Mouse (Mus musculus): Measurements from ENCODE around the gene Bicc1. TPM values are rescaled to one million over a fixed set of nuclear protein-coding genes. Genes with fewer than 3 reads are reported as not detected.

Gene Bicc1
- total and polyA plus RNA-seq, 3 experiments = not detected

DNA sequence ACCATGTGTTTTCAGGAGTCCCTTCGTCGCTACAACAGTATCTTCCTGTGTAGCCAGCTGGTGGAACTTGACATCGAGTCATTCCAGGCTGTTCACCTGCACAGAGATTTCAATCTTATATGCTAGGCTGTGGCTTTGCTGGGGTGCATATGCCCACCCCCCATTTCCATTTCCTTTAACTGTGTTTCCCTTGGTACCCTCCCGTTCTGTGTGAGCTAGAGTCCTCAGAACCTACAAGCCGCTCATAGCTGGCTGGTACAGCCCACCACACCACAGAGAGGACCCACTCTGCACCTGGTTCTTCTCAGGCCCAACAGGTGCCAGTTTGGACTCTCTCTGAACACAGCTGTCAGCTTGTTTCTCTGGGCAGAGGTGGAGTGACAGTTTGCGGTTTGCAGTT, 244.4 kb downstream of the Bicc1 start:
- no peak overlapping the region for H3K27ac ChIP-seq (ENCODE audit: control insufficient read depth, low read depth, low read length)
- no peaks in the 10 kb centered on the region for H3K36me3 ChIP-seq (ENCODE audit: control insufficient read depth in 1 of 2, insufficient read depth in 2 of 2, low read length in 2 of 2)
- no peaks in the 10 kb centered on the region for H3K79me2 ChIP-seq (ENCODE audit: control insufficient read depth, insufficient read depth, low read length, poor library complexity)
- no peak for TF ChIP-seq POLR2AphosphoS5 (IDR thresholded peaks at IDR 0.05; ENCODE audit: borderline replicate concordance, low read depth, low read length)
- no peak for TF ChIP-seq KAT2A (conservative IDR thresholded peaks at IDR 0.05; ENCODE audit: low read depth, low read length)
- TF ChIP-seq USF1 (IDR thresholded peaks at IDR 0.05; ENCODE audit: low read depth, low read length) = no peak
- TF ChIP-seq MYB (IDR thresholded peaks at IDR 0.05; ENCODE audit: low read depth, low read length) = no peak
- no peak for TF ChIP-seq MAFK (IDR thresholded peaks at IDR 0.05; ENCODE audit: borderline replicate concordance, low read depth, low read length)
- no peak for TF ChIP-seq BHLHE40 (IDR thresholded peaks at IDR 0.05; ENCODE audit: borderline replicate concordance, low read depth, low read length)
- TF ChIP-seq EP300 (IDR thresholded peaks at IDR 0.05; ENCODE audit: low read depth in 1 of 2, low read length in 2 of 2) = no peak
- TF ChIP-seq CTCF (IDR thresholded peaks at IDR 0.05 in 2 of 3, conservative IDR thresholded peaks at IDR 0.05 in 1 of 3; ENCODE audit: control insufficient read depth in 1 of 3, insufficient read depth in 1 of 3, low read depth in 2 of 3, low read length in 3 of 3, poor library complexity in 1 of 3, severe bottlenecking in 1 of 3) = no peak
- no peak for TF ChIP-seq NRF1 (IDR thresholded peaks at IDR 0.05; ENCODE audit: insufficient read depth, low read depth, low read length, poor library complexity, severe bottlenecking)
- no peak for TF ChIP-seq TCF12 (IDR thresholded peaks at IDR 0.05; ENCODE audit: low read depth, low read length)
- TF ChIP-seq POLR2A (IDR thresholded peaks at IDR 0.05; ENCODE audit: control insufficient read depth in 1 of 2, insufficient read depth in 1 of 2, low read depth in 1 of 2, low read length in 2 of 2, poor library complexity in 1 of 2) = no peak
- no peak for TF ChIP-seq MAZ (IDR thresholded peaks at IDR 0.05; ENCODE audit: low read depth, low read length)
- no peak for TF ChIP-seq ZMIZ1 (IDR thresholded peaks at IDR 0.05; ENCODE audit: low read depth, low read length)
- TF ChIP-seq MXI1 (IDR thresholded peaks at IDR 0.05; ENCODE audit: low read depth, low read length) = no peak
- no peak for TF ChIP-seq ZNF384 (IDR thresholded peaks at IDR 0.05; ENCODE audit: low read depth, low read length)
- no peak for TF ChIP-seq GATA1 (IDR thresholded peaks at IDR 0.05; ENCODE audit: low read depth, low read length)
- no peak for TF ChIP-seq CHD1 (IDR thresholded peaks at IDR 0.05; ENCODE audit: low read depth, low read length)
- no peaks in the 10 kb centered on the region for H3K4me1 ChIP-seq (ENCODE audit: control insufficient read depth in 1 of 2, insufficient read depth in 2 of 2, low read length in 2 of 2)
- no peaks in the 10 kb centered on the region for H3K27me3 ChIP-seq (ENCODE audit: control insufficient read depth in 1 of 2, insufficient read depth in 2 of 2, low read length in 2 of 2)
- H3K9me3 ChIP-seq (replicated peaks; ENCODE audit: insufficient read depth, low read length) = no peaks in the 10 kb centered on the region
- H3K9ac ChIP-seq (ENCODE audit: control insufficient read depth, low read depth, low read length, poor library complexity, severe bottlenecking) = no peak overlapping the region
- H3K4me3 ChIP-seq (ENCODE audit: control insufficient read depth in 1 of 2, insufficient read depth in 1 of 2, low read depth in 2 of 2, low read length in 2 of 2) = no peak overlapping the region
- DNase-seq (ENCODE audit: low read depth, low spot score) = no peak

DNA sequence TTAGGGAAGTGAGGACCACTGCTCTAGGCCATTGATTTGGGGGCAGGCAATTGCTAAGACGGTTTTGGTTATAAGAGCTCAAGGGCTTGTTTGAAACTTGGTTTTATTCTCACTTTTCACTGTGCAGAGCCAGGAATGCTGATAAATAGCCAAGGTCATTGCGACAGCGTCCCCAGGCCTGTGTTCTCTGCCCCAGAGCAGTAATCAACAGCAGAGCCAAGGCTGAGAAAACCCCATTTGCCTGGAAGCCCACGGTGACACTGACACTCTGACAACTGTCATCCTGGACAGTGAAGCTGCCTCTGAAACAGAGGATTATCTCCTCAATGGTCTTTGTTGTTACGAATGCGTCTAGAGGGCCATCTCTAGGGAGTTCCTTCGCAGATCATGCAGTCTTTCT, 255.6 kb downstream of the Bicc1 start:
- no peak for DNase-seq (ENCODE audit: low read depth, low spot score)
- Histone ChIP-seq H3K9me3 (replicated peaks; ENCODE audit: insufficient read depth, low read length) (no peaks in the 10 kb centered on the region), H3K9ac (ENCODE audit: control insufficient read depth, low read depth, low read length, poor library complexity, severe bottlenecking) (no peak overlapping the region), H3K4me1 (ENCODE audit: control insufficient read depth in 1 of 2, insufficient read depth in 2 of 2, low read length in 2 of 2) (no peaks in the 10 kb centered on the region), H3K36me3 (ENCODE audit: control insufficient read depth in 1 of 2, insufficient read depth in 2 of 2, low read length in 2 of 2) (no peaks in the 10 kb centered on the region), H3K79me2 (ENCODE audit: control insufficient read depth, insufficient read depth, low read length, poor library complexity) (no peaks in the 10 kb centered on the region), H3K4me3 (ENCODE audit: control insufficient read depth in 1 of 2, insufficient read depth in 1 of 2, low read depth in 2 of 2, low read length in 2 of 2) (no peak overlapping the region), H3K27ac (ENCODE audit: control insufficient read depth, low read depth, low read length) (no peak overlapping the region), H3K27me3 (ENCODE audit: control insufficient read depth in 1 of 2, insufficient read depth in 2 of 2, low read length in 2 of 2) (no peaks in the 10 kb centered on the region)
- no peak for TF ChIP-seq HCFC1 (IDR thresholded peaks at IDR 0.05; ENCODE audit: low read depth, low read length)

Measured in MEL (cell line).